Mouse (Mus musculus) midbrain, embryonic 15.5 days (tissue): ENCODE measurements at regions not wholly inside any gene's neighbourhood (a gene's known extent, or its start where the extent isn't known, plus 50 kb on each side); places are given as distances from the start of the nearest gene placed in this dataset.

Source experiments
- ATAC-seq: fragments of 200-750 bp; cut with Nextera tagmentation; replicated peaks from 2 replicates; pipeline ENCODE4 v1.8.0; 2017; ENCODE audit warnings: moderate TSS enrichment
- H3K27ac ChIP-seq: fragments of 300-500 bp; sonication (generic); 2 replicates; pipeline ENCODE4 v1.5.1; 2015; ENCODE audit warnings: mild to moderate bottlenecking, inconsistent platforms
- H3K27me3 ChIP-seq: fragments of 300-500 bp; sonication (generic); replicated peaks from 2 replicates; pipeline ENCODE4 v1.6.1; 2015; ENCODE audit warnings: inconsistent platforms
- H3K36me3 ChIP-seq: fragments of 300-500 bp; sonication (generic); replicated peaks from 2 replicates; pipeline ENCODE4 v1.6.1; 2015; ENCODE audit warnings: inconsistent platforms
- H3K4me1 ChIP-seq: fragments of 300-500 bp; sonication (generic); 2 replicates; pipeline ENCODE4 v1.6.1; 2015; ENCODE audit warnings: inconsistent platforms
- H3K4me2 ChIP-seq: fragments of 300-500 bp; sonication (generic); 2 replicates; pipeline ENCODE4 v1.6.1; 2015; ENCODE audit warnings: inconsistent platforms, mild to moderate bottlenecking, moderate library complexity
- H3K4me3 ChIP-seq: fragments of 300-500 bp; sonication (generic); 2 replicates; pipeline ENCODE4 v1.5.1; 2015; ENCODE audit warnings: mild to moderate bottlenecking, inconsistent platforms
- H3K9ac ChIP-seq: fragments of 300-500 bp; sonication (generic); 2 replicates; pipeline ENCODE4 v1.6.1; 2015; ENCODE audit warnings: mild to moderate bottlenecking, inconsistent platforms
- H3K9me3 ChIP-seq: fragments of 300-500 bp; sonication (generic); 2 replicates; pipeline ENCODE4 v1.6.1; 2016; ENCODE audit warnings: inconsistent platforms
- WGBS: fragments of 180-500 bp; shearing (Covaris S2); methylation state at CpG from one replicate; pipeline ENCODE4 v1.1.7; 2015; ENCODE audit warnings: mixed read lengths; 5-methylcytosine and 5-hydroxymethylcytosine counted together

DNA sequence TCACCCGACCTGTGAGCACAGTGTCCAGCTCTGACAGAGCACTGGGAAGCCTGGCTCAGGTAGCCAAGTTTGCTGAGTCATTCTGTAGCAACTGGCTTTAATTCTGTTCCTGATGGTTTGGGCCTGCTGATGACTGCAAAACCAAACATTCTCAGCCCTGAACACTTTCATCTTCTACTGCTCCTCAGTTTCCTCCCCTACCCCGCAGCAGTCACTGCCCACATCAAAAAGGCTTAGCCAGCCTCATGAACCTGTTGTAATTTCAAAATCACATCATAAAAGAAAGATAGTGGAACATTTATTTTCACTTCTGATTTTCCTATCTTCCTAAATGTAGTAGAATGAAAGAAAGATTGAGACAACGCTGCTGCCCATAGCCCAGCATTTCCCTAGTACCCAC is 251.5 kb downstream of the Car8 start:
- no peak overlapping the region for H3K4me2 ChIP-seq
- H3K9ac ChIP-seq, result no peak overlapping the region
- no peak overlapping the region for H3K4me3 ChIP-seq
- no peaks in the 10 kb centered on the region; the same call in 1 of the 2 replicates for H3K4me1 ChIP-seq
- no peak for ATAC-seq
- no peaks in the 10 kb centered on the region for H3K9me3 ChIP-seq
- H3K27me3 ChIP-seq, result no peaks in the 10 kb centered on the region
- 91% methylated on average over 3 of the region's 3 CpGs for WGBS
- no peak overlapping the region for H3K27ac ChIP-seq
- H3K36me3 ChIP-seq, result no peaks in the 10 kb centered on the region

DNA sequence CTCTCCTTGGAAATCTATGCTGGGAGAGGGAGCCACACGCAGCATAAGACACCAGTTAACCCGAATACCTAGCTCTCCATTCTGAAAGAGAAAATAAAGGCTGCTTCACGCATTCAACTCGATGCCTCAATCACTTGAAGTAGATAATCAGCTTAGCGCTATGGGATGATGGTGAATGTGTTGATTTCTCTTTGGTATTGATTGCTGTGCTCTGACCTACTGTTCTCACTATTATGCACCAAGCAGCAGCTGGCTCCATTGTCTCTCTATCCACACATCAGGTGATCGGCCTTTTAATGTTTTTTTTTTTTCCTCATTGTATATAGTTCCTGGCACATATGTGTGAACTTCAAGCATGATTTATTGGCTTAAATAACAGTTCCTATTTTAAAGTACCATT is 254.0 kb downstream of the Car8 start:
- Histone ChIP-seq H3K9ac (no peak overlapping the region), H3K4me3 (no peak overlapping the region), H3K36me3 (no peaks in the 10 kb centered on the region), H3K9me3 (no peaks in the 10 kb centered on the region), H3K27ac (no peak overlapping the region), H3K4me2 (no peak overlapping the region), H3K4me1 (no peaks in the 10 kb centered on the region; the same call in 1 of the 2 replicates), H3K27me3 (no peaks in the 10 kb centered on the region)
- no peak for ATAC-seq
- WGBS, result 30% methylated on average over 6 of the region's 6 CpGs

DNA sequence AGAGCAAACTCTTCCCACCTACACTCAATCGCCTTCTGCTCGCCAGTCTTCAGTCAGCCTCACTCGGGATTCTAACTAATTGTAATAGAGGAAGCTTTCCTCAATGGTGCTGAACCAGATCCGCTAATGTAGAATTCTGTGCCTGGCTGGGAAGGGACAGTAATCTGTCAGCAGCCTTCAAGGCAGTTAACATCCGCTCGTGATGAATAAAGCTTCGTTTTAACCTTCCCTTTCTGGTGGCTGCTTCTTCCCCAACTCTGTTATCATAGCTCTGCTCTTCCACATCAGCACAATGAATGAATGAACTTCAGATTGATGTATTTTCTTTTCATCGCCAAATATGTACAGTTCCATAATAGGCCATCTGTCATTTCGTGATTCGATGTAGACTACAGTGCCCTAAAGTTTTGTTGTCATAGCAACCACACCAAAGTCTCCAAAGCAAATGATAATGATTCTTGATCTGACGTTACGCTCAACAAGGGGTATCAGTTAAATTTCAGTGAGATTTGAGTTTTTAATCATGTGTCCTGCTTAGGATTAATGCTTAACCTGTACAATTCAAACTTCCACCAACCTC is 259.0 kb downstream of the Car8 start:
- Histone ChIP-seq H3K4me3 (no peak overlapping the region), H3K9ac (no peak overlapping the region), H3K27ac (no peak overlapping the region), H3K4me1 (no peaks in the 10 kb centered on the region; the same call in 1 of the 2 replicates), H3K4me2 (no peak overlapping the region), H3K36me3 (no peaks in the 10 kb centered on the region), H3K9me3 (no peaks in the 10 kb centered on the region), H3K27me3 (no peaks in the 10 kb centered on the region)
- 65% methylated on average over 12 of the region's 12 CpGs for WGBS
- peak; percentile 70 for ATAC-seq

- H3K4me1 ChIP-seq, result no peaks in the 10 kb centered on the region; the same call in 1 of the 2 replicates
- no peak overlapping the region for H3K4me3 ChIP-seq
- 75% methylated on average over 5 of the region's 5 CpGs for WGBS
Measured at GRCm38 (mm10) chr4:7977661-7978444, 261.0 kb downstream of the Car8 start.

GRCm38 (mm10) chr4:7970272-7970671 is 268.6 kb downstream of the Car8 start:
- Histone ChIP-seq H3K9ac (no peak overlapping the region), H3K9me3 (no peaks in the 10 kb centered on the region), H3K4me3 (no peak overlapping the region), H3K36me3 (no peaks in the 10 kb centered on the region), H3K27me3 (no peaks in the 10 kb centered on the region), H3K27ac (no peak overlapping the region), H3K4me2 (no peak overlapping the region), H3K4me1 (no peaks in the 10 kb centered on the region)
- ATAC-seq, result no peak
- WGBS, result 62% methylated on average over 6 of the region's 6 CpGs

More at GRCm38 (mm10) chr4:7977661-7978444, 261.0 kb downstream of the Car8 start:
- H3K27ac ChIP-seq, result no peak overlapping the region
- H3K27me3 ChIP-seq, result no peaks in the 10 kb centered on the region
- no peaks in the 10 kb centered on the region for H3K36me3 ChIP-seq
- no peaks in the 10 kb centered on the region for H3K9me3 ChIP-seq
- no peak overlapping the region for H3K9ac ChIP-seq
- no peak overlapping the region for H3K4me2 ChIP-seq
- no peak for ATAC-seq

DNA sequence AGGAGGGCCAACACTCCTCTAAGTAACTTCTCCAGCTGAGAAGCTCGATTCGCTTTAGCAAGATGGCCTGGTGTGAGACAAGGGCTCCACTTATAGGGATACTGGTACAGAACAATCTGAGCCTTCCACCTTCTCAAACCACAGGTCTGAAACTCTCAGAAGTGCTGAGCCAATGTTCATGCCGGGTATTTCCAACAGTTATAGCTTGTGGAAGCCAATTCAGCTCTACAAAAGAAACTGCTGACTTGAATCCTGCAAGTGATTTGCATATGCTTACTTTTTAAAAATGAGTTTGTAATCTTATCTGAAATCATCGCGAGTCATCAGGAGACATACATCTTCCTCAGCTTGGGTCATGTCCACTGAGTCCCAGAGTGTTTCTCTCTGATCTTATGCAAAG is 273.2 kb downstream of the Car8 start:
- Histone ChIP-seq H3K4me1 (no peaks in the 10 kb centered on the region), H3K9me3 (no peaks in the 10 kb centered on the region), H3K36me3 (no peaks in the 10 kb centered on the region), H3K4me2 (no peak overlapping the region), H3K27ac (no peak overlapping the region), H3K27me3 (no peaks in the 10 kb centered on the region), H3K9ac (no peak overlapping the region), H3K4me3 (no peak overlapping the region)
- no peak for ATAC-seq
- 96% methylated on average over 5 of the region's 5 CpGs for WGBS

DNA sequence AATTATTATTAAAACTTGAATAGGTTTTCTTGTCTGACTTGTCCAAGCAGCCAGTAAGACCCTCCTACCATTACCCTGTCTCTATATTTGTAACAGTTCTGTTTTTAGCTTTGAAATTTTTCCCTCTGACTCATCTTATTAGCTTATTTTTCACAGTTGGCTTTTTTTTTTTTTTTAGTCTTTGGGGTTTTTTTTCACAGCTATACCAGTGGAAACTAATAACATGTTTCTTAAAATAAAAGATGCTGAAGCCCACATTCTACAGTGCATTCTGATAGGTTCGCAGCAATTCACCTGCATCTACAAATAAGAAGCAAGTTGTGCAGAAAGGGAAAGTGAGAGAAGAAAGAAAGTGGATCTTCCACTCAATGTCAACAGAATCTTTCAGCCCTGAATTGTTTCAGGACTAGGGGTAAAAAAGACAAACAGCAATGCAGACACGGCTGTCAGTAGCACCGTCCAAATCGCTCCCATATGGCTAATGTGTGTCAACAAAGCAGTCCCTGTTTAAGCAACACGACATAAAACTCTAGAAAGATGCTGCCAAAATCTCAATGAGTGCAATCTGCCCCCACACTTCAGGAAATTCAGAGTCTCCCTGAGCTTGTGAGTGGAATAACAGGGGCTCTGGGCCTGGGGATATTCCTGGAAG is 277.2 kb downstream of the Car8 start:
- Histone ChIP-seq H3K9ac (no peak overlapping the region), H3K4me3 (no peak overlapping the region), H3K4me2 (no peak overlapping the region), H3K9me3 (no peaks in the 10 kb centered on the region), H3K36me3 (no peaks in the 10 kb centered on the region), H3K27me3 (no peaks in the 10 kb centered on the region), H3K27ac (no peak overlapping the region), H3K4me1 (no peaks in the 10 kb centered on the region)
- 77% methylated on average over 5 of the region's 5 CpGs for WGBS
- ATAC-seq, result no peak

- Histone ChIP-seq H3K27me3 (no peaks in the 10 kb centered on the region), H3K27ac (no peak overlapping the region), H3K9me3 (no peaks in the 10 kb centered on the region), H3K9ac (no peak overlapping the region), H3K36me3 (no peaks in the 10 kb centered on the region), H3K4me1 (no peaks in the 10 kb centered on the region), H3K4me3 (no peak overlapping the region), H3K4me2 (no peak overlapping the region)
- no peak for ATAC-seq
- WGBS, result 75% methylated on average over 2 of the region's 2 CpGs
Measured at GRCm38 (mm10) chr4:7960335-7960734, 278.5 kb downstream of the Car8 start.

GRCm38 (mm10) chr4:7948020-7948419 is 290.8 kb downstream of the Car8 start:
- ATAC-seq, result no peak
- Histone ChIP-seq H3K9ac (no peak overlapping the region), H3K4me2 (no peak overlapping the region), H3K36me3 (no peaks in the 10 kb centered on the region), H3K4me1 (no peaks in the 10 kb centered on the region), H3K9me3 (no peaks in the 10 kb centered on the region), H3K27ac (no peak overlapping the region), H3K4me3 (no peak overlapping the region), H3K27me3 (no peaks in the 10 kb centered on the region)
- WGBS, result 60% methylated on average over 1 of the region's 1 CpGs

DNA sequence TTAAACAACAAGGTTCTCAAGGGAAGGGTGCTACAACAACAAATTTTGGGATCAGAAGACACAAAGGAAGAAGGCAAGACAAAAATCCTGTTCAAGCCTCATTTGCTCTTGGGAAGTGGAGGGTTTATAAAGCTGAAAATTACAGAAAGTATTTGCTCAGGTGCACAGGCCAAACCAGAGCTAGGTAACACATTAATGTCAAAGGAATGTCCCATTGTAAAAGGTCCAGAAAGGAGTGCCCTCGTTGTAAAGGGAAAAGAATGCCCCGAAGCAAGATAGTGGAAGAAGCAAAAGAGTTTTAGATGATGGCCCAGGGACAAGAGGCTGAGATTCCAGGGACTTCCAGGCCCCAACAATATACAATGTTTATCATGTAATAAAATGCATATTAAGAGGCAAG is 317.3 kb downstream of the Car8 start:
- 60% methylated on average over 2 of the region's 2 CpGs for WGBS
- Histone ChIP-seq H3K27ac (no peak overlapping the region), H3K4me2 (no peak overlapping the region), H3K9ac (no peak overlapping the region), H3K4me1 (no peaks in the 10 kb centered on the region), H3K4me3 (no peak overlapping the region), H3K9me3 (no peaks in the 10 kb centered on the region), H3K36me3 (no peaks in the 10 kb centered on the region), H3K27me3 (no peaks in the 10 kb centered on the region)
- no peak for ATAC-seq

- H3K9ac ChIP-seq, result no peak overlapping the region
- H3K27ac ChIP-seq, result no peak overlapping the region
- no peak overlapping the region for H3K4me2 ChIP-seq
- H3K4me1 ChIP-seq, result no peaks in the 10 kb centered on the region
- 98% methylated on average over 2 of the region's 2 CpGs for WGBS
- H3K27me3 ChIP-seq, result no peaks in the 10 kb centered on the region
- H3K36me3 ChIP-seq, result no peaks in the 10 kb centered on the region
- H3K4me3 ChIP-seq, result no peak overlapping the region
- H3K9me3 ChIP-seq, result no peaks in the 10 kb centered on the region
- no peak for ATAC-seq
Measured at GRCm38 (mm10) chr4:7913191-7913590, 325.6 kb downstream of the Car8 start.

GRCm38 (mm10) chr4:7912675-7913074 is 326.2 kb downstream of the Car8 start:
- Histone ChIP-seq H3K27ac (no peak overlapping the region), H3K4me1 (no peaks in the 10 kb centered on the region)
- WGBS, result 81% methylated on average over 2 of the region's 2 CpGs

More at GRCm38 (mm10) chr4:7912675-7913074, 326.2 kb downstream of the Car8 start:
- no peaks in the 10 kb centered on the region for H3K36me3 ChIP-seq
- no peaks in the 10 kb centered on the region for H3K9me3 ChIP-seq
- no peak for ATAC-seq
- H3K4me3 ChIP-seq, result no peak overlapping the region
- H3K27me3 ChIP-seq, result no peaks in the 10 kb centered on the region
- H3K4me2 ChIP-seq, result no peak overlapping the region
- no peak overlapping the region for H3K9ac ChIP-seq
